Mouse (Mus musculus): ENCODE results near the gene Me1.

DNA sequence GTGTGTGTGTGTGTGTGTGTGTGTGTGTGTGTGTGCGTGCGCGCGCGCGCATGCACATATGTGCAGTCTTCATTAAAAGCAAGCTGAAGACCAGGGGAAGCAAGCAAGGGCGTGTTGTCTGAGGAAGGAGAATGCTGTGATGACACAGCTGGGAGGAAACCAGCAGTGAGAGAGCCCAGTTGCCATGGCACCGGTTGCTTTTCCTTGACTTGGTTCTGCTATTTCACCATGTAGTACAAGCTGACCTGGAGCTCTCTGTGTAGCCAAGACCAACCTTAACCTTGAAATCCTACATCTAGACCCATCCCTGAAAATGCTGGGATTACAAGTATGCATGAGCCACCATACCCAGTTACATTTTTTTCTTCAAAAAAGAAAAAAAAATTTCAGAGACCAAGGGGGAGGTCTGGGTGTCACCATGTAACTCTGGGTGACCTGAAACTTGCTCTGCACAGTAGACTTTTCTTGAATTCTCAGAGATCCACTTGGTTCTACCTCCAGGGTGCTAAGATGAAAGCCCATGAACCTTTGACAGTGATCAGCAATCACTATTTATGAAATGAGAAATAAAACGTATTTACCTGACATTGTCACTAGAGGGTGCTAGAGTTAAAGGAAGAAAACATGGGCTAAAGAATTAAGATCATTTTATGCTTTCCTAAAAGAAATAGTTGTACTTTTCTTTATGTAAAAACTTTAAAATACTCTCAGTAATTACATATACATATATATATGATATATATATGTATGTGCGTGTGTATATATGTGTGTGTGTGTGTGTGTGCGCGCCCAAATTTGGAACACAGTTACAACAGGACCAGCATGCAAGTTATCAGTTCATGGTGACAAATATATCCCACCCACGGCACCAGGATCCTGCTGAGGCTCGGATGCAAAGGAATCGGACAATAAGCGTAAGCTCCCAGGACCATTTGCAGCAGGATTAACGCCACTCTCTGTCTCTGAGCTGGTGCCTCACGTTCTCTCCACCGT is 102.8 kb downstream of the Me1 start:
- no peak for TF ChIP-seq POLR2A (IDR thresholded peaks at IDR 0.05; ENCODE audit: low read depth, low read length)
- TF ChIP-seq CTCF (conservative IDR thresholded peaks at IDR 0.05; ENCODE audit: insufficient read depth, insufficient read length, low read depth, low read length), result no peak

Measured in kidney, adult 2 months (tissue).